Mouse (Mus musculus) common myeloid progenitor, adult 5-6 weeks (primary cell): Measurements from ENCODE around the gene Trmt1l. TPM values are rescaled to one million over a fixed set of nuclear protein-coding genes. Genes with fewer than 3 reads are reported as not detected.
"Not testable (repeated sequence)": the region's sequence is repeated elsewhere in the genome, so short reads cannot be mapped to it uniquely, and the experiment has no call there.

Source experiments
- ATAC-seq: replicated peaks from 2 replicates; pipeline ENCODE4 v1.8.0; 2016; ENCODE audit warnings: low read depth, mild to moderate bottlenecking, moderate TSS enrichment, inconsistent platforms; ENCODE audit not compliant: poor library complexity, severe bottlenecking
- total RNA-seq: library from RNA; stranded (forward); fragments of 200-1000, 187-1606 nt; gene quantifications from 2 replicates; pipeline ENCODE4 v1.2.3, GENCODE M21; 2017

Trmt1l gene
- 26.3 and 28.6 TPM in 2 replicates for total RNA-seq

GRCm38 (mm10) chr1:151428263-151429221 lies at the start of gene Trmt1l, which contains the start of gene Swt1:
TSS of gene Trmt1l (plus strand) at chr1:151428542.
TSS of gene Swt1 (minus strand) at chr1:151428455.
- ATAC-seq, result peak; percentile 94

GRCm38 (mm10) chr1:151390029-151390428 lies 38.3 kb upstream of the Trmt1l start:
- ATAC-seq, result peak; percentile 60; the same call in 1 of the 2 replicates

- no peak for ATAC-seq
Measured at GRCm38 (mm10) chr1:151409827-151410226, 18.5 kb upstream of the Trmt1l start.

GRCm38 (mm10) chr1:151422178-151422577 lies 6.2 kb upstream of the Trmt1l start:
- peak; percentile 92 for ATAC-seq

GRCm38 (mm10) chr1:151426947-151427600 lies 1.3 kb upstream of the Trmt1l start:
- no peak for ATAC-seq

DNA sequence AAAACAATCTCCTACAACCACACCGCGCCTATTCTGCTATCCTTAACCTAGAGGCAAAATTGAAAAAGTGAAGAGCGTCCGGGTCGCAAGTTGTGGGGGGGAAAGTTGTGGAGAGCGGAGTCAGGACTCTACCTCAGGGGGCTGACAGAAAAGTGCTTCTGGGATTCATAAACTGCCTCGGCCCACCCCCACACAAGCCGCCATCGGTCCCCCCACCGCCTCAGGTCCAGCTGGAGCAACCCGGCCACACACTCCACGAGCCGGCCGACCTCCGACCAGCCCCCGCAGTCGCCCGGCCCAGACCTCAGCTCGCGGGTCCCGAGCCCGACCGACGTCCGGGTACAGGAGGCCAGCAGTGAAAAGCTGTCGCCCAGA lies 467 bp upstream of the Trmt1l start:
- 0 out of 2 replicates have a peak, but pooled peaks have one; percentile 0 for ATAC-seq

DNA sequence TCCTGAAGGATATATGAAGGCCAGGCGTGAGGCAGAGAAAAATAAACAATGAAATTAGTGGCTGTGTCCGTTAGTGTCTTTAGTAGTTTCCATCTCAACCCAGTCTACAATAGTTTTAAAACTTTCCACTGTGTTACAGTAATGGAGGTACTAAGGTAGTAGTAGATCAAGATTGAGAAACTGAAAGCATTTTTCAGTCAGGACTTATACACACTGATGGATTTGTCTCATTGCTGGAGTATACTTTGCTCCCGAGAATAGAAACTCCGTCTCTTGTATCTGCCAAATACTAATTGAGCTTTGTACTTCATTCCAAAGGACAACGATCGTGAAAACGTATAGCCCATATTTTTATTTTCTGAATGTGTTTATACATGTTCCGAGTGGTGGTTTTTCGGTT lies 974 bp downstream of the Trmt1l start:
- ATAC-seq, result no peak

DNA sequence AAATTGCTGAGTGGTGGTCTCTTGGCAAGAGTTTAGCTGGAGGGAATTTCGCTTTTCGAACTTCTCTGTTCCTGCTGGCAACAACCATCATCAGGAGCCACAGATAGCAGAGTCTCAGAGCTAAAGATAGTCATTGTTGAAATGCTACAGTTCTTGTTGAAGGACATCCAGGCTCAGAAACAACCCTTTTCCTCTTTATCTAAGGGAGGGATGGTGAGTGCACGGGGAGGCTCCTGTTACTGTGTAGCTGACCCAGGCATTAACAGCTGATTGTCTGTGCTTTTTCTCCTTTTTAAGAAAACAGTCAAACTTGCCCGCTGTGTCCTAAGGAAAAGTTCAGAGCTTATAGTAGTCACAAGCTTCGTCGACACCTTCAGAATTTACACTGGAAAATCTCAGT lies 7.1 kb downstream of the Trmt1l start:
- no peak for ATAC-seq

DNA sequence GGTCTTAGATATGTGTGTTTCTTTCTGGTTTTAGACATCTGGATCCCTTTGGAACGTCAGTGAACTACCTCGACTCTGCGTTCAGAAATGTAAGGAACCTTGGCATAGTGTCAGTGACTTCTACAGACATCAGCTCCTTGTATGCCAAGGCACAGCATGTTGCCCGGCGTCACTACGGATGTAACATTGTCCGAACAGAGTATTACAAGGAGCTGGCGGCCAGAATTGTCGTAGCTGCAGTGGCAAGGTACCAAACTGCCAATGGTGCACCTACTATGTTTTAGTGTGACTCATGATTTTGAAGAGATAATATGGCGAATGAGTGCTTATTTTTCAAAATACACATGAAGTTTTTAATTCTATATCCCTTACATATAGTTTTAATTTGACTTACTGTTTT lies 21.5 kb downstream of the Trmt1l start:
- ATAC-seq, result no peak

DNA sequence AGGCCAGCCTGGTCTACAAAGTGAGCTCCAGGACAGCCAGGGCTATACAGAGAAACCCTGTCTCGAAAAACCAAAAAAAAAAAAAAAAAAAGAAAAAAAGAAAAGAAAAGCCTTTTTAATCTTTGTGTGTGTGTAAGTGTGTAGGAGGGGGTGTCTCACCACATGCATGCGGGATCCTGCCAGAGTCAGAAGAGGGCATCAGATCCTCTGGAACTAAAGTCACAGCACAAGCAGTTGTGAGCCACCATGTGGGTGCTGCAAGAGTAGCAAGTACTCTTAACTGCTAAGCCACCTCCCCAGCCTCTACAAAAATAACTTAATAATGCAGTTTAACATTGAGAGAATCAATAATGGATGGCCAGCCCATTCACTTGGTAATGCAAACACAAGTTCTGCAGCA lies 22.5 kb downstream of the Trmt1l start:
- 0 out of 2 replicates have a peak, but pooled peaks have one; percentile 50 for ATAC-seq

DNA sequence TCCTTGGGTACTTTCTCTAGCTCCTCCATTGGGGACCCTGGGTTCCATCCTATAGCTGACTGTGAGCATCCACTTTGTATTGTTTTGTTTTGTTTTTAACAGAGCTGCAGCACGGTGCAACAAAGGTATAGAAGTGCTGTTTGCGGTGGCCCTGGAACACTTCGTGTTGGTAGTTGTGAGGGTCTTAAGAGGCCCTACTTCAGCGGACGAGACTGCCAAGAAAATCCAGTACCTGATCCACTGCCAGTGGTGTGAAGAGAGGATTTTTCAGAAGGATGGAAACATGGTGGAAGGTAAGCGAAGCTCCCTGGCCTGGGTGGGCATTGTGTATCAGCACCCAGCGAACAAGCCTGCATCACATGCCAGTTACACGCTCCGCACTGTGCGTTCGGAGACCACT lies 23.6 kb downstream of the Trmt1l start:
- ATAC-seq, result no peak

DNA sequence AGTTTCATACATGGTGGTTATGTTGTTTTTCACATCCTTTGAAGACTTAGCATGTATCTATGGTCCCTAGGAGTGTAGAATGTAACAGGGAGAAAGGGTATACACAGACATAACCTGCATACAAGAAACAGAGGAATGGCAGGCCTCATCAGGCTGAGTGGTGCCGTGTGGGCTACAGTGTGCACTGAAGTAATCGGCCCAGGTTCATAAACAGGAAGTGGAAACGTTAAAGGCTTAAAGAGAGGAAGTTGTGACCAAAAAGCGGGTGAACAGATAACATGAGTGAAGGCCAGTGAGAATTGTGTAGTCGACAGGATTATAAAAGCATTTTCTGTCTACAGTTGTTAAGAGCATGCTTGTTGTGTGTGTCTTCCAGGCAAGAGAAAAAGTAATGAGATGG lies 28.7 kb downstream of the Trmt1l start:
- peak; percentile 98 for ATAC-seq

- ATAC-seq, result no peak
Measured at GRCm38 (mm10) chr1:151461265-151461664, 32.9 kb downstream of the Trmt1l start.

- no peak for ATAC-seq
Measured at GRCm38 (mm10) chr1:151464914-151465313, 36.6 kb downstream of the Trmt1l start.

DNA sequence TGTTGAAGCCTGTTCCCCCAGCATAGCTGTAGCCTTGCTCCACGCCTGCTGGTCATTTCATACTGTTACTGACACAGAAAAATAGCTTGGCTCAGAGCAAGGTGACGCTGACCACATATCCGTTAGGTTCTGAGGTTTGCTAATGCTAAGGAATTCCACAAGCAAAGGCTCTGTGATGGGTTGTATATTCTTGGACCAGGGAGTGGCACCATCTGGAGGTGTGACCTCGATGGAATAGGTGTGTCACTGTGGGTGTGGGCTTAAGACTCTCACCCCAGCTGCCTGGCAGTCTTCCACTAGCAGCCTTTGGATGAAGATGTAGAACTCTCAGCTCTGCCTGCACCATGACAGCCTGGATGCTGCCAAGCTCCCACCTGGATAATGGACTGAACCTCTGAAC lies 38.2 kb downstream of the Trmt1l start:
- ATAC-seq, result no peak

DNA sequence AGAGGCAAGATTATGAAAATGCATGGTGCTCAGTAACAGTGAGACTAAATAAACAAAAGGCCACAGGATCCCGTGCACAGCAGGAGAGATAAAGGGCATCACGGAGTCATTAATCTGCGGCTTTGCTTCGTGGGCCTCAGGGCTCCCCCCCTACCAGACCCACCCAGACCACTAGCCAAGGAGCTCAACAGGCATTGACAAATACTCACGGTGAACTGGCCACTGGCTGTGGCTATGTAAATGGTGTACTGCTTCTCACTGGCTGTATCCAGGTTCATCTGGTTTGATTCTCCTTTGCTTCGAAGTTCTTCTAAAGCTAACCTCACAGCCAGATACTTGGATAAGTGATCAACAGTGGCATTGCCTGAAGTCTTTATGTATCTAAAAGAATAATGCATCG lies 43.1 kb downstream of the Trmt1l start:
- no peak for ATAC-seq

GRCm38 (mm10) chr1:151472386-151472785 lies 44.0 kb downstream of the Trmt1l start:
- not testable (repeated sequence) for ATAC-seq

DNA sequence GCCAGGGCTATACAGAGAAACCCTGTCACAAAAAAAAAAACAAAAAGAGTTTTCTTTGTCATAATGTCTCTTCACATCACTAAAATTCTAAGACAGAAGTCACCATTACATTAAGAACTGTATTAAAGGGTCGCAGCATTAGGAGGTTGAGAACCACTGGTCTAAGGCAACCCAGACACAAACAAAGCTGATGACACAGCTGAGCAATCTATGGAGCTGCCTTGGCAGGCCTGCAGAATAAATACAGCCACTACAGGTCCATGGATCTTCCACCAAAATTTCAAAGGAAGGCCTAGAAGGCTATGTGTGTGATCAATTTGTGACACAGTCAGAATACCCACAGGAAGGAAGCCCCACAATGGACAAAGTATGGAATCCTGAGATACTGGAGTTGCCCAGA lies 54.2 kb downstream of the Trmt1l start:
- no peak for ATAC-seq

GRCm38 (mm10) chr1:151483568-151483967 lies 55.2 kb downstream of the Trmt1l start:
- ATAC-seq, result 0 out of 2 replicates have a peak, but pooled peaks have one; percentile 42

- ATAC-seq, result no peak
Measured at GRCm38 (mm10) chr1:151484754-151485153, 56.4 kb downstream of the Trmt1l start.

DNA sequence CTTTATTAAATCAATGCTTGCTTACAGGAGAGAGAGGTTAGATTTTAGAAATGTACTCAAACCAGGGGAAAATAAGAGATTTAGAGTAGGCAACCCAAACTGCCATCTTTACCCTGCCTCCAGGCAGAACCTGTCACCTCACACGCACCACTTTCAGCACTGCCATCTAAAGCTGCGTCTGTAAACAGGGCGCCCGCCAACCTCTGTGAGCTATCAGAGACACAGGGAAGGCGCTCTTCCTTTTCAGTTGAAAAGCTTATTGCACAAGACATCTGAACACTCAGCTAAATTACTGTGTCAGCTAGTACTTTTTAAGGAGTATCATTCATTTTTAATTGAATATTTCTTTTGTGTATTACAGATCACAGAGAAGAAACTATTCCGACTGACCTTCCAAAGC lies 61.5 kb downstream of the Trmt1l start:
- ATAC-seq, result peak; percentile 60; the same call in 1 of the 2 replicates
